Mouse (Mus musculus): ENCODE results near the gene Gm10134.
"Not testable (repeated sequence)": the region's sequence is repeated elsewhere in the genome, so short reads cannot be mapped to it uniquely, and the experiment has no call there.

Gm10134 gene

DNA sequence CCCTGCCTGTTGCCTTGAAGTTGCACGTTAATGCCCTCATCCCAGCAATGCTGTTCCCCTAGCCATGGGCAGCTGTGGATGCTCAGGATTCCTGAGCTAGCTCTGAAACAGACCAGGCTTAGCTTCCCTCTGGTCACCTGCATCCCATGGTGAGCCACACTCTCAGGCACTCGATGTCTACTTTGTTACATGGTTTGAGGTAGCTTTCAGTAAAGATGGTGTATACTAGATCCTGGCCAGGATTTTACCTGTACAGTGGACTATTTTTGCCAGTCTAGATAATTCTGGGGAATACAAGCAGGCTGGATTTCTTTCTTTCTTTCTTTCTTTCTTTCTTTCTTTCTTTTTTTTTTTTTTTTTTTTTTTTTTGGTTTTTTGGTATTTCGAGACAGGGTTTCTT, at the start of gene Gm10134:
Gm10134 (plus strand) TSS at position 301 of the 400 bp plus-strand sequence.
- no peak for DNase-seq (ENCODE audit: extremely low read depth, insufficient read length, low spot score)

DNA sequence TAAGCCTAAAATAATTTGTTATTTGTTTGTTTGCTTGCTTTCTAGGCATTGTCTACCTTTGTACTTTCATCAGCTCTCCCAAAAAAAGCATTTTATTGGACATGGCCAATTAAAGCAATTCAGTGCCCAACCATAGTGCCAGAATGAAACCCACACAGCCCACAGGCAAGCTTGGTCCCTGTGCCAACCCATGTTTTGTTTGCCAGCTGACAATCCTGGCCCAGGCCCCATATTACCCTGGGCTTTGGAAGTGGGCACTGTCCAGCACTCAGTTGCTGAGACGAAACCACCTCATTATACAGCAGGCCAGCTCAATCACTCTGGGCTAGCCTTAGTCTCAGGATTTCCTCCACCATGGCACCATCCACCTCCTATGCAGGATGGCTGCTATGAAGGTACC, 49.3 kb upstream of the Gm10134 start:
- no peak for DNase-seq (ENCODE audit: extremely low read depth, insufficient read length, low spot score)

DNA sequence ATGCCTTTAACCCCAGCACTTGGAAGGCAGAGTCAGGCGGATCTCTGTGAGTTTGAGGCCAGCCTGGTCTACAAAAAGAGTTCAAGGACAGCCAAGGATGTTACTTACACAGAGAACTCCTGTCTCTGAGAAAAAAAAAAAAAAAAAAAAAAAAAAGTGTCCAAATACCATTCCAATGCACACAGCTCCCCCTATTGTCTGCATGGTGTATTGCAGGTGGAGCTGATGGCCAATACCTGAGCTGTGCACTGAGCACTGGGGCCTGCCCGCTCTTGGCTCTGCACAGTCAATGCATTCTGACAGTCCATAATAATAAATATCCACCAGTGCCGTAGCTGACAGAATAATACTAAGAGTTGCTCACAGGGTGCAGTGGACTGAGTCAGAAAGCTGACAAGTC, 42.0 kb upstream of the Gm10134 start:
- DNase-seq (ENCODE audit: extremely low read depth, insufficient read length, low spot score): no peak

DNA sequence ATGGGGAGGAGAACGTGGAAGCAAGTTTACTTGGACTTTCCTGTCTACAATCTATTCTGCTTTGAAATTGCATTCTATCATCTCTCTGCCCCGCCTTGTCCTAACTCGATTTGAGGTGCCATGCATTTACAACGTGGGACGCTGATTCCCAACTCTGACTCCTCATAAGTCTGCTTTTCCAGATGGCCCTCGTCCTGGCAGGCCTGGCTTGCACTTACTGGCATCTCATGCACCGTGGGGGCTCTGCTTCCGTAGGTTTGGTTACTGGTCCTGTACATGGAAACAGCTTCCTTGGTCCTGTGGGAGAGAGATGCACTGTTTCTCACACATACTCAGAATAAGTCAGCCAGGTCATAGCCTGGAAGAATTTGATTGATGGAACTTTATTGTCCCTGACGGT, 41.0 kb upstream of the Gm10134 start:
- no peak for DNase-seq (ENCODE audit: extremely low read depth, insufficient read length, low spot score)

DNA sequence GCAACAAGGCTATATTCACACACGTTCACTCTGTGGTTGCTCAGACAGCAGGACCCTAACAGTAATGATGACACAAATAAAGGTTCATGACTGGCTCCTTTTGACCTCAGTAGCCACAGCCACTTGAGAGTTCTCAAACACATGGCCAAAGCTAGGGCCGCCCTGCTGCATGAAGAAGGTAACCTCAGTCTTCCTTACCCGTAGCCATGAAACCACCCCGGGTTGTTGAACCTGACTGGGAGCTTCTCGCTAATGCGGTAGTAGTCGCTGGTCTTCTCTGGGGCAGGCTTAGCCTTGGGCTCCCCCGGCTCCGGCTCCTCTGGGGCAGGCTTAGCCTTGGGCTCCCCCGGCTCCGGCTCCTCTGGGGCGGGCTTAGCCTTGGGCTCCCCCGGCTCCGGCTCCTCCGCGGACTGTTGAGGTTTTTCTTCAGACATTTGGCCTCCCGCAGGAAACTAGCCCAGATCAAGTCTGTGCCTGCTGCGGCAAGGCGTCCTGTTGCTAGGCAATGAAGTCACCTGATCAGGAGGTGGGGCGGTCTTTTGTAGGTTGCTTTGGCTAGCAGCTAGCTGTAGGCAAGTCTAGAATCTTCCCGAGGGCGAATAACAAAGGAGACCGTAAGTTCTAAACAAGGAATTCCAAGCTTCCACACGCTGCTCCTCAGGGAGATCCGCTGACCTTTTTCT, 39.9 kb upstream of the Gm10134 start, which contains the start of gene 1700007K13Rik:
1700007K13Rik (minus strand) TSS at position 497 of the 683 bp plus-strand sequence.
- no peak for DNase-seq (ENCODE audit: extremely low read depth, insufficient read length, low spot score)

GRCm38 (mm10) chr2:28467860-28468485, 37.9 kb upstream of the Gm10134 start, which contains the start of gene Mrps2:
Gene Mrps2 (plus strand): TSS chr2:28468066.
- peak; percentile 95 for DNase-seq (ENCODE audit: extremely low read depth, insufficient read length, low spot score)

DNA sequence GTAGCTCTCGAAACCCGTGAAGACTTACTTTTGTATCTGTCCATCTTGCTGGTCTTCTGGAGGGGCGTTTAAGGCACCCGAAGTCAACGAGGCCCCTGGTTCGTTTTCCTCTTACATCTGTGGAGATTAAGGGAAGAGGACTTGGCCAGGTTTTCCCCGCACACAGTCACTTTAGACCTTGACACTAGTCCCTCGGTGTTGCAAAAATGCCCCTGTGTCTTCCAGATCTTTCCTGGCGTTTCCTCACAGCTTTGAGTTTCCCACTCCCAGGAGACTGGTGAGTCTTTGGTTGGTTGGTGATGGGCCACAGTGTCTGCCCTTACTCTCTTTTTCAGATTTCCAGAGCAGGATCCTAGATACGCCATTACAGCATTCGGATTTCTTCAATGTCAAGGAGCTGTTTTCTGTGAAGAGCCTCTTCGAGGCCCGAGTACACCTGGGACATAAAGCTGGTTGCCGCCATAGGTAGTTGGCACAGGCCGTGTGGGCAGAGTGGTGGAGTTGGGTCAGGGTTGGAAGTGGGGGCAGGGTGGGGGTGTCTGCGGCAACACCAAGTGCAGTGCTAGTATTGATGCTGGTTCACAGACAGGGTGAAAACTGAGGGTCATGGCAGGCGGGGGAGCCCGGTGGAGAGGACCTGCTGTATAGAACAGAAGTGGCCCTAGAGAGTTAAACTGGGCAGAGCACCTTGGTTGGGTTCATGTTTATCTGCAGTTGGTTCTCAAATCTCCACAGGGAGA, 37.2 kb upstream of the Gm10134 start:
- DNase-seq (ENCODE audit: extremely low read depth, insufficient read length, low spot score): no peak

- DNase-seq (ENCODE audit: extremely low read depth, insufficient read length, low spot score): no peak
Observed at GRCm38 (mm10) chr2:28469461-28469860, 36.4 kb upstream of the Gm10134 start.

DNA sequence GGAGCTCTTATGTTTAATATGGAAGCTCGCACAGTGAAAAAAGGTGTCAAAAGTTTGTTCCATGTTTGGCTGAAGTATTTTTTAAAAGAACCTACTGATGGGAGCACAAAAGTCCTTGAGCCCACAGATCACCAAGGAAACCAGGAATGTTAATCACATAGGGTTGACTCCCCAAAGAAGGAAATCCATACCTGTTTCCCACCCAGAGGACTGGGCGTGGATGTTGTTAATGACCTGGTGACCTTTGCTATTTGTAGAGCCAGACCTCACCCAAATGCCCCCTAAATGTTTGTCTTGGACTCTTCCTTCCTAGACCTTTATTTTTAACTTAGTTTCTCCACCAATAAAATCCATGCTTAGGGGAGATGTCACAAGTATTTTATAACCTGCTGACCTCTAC, 35.3 kb upstream of the Gm10134 start:
- DNase-seq (ENCODE audit: extremely low read depth, insufficient read length, low spot score): no peak

DNA sequence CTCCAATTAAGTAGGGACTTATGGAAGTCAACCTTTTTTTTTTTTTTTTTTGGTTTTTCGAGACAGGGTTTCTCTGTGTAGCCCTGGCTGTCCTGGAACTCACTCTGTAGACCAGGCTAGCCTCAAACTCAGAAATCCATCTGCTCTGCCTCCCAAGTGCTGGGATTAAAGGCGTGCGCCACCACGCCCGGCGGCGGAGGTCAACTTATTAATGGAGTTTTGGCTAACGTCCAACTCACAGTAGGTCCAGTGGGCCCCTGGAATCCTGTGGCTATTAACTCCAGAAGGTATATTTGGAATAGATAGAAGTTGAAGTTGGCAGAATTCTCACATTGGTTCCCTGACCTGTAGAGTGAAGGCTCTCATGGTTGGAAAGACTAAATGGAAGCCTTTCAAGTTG, 33.9 kb upstream of the Gm10134 start:
- not testable (repeated sequence) for DNase-seq (ENCODE audit: extremely low read depth, insufficient read length, low spot score)

DNA sequence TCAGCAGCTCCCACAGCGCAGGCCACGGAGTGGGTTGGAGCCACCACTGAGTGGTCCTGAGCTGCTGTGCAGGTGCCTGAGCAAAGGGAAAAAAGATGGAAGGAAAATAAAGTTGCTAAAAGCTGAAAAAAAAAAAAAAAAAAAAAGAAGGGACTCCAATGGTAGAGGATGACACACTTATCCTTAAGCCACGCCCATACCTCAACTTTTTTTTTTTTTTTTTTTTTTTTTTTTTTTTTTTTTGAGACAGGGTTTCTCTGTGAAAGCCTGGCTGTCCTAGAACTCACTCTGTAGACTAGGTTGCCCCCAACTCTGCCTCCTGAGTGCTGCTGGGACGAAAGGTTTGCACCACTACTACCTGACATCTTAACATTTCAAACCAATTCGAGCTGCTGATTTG, 27.9 kb upstream of the Gm10134 start:
- DNase-seq (ENCODE audit: extremely low read depth, insufficient read length, low spot score): not testable (repeated sequence)

GRCm38 (mm10) chr2:28479208-28480204, 26.4 kb upstream of the Gm10134 start:
- no peak for DNase-seq (ENCODE audit: extremely low read depth, insufficient read length, low spot score)

DNA sequence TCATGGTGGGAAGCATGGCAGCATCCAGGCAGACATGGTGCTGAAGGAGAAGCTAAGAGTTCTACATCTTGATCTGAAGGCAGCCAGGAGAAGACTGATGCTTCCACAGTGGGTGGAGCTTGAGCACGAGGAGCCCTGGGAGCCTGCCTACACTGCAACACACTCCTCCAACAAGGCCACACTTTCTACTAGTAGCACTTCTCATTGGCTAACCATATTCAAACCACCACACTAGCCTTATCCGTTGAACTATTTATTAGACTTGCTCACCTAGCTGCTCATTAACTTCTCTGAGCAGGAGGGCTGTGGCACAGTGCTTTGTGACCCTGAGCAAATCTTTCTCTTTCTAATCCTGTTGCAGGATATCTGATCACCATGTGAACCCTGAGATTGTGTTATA, 22.0 kb upstream of the Gm10134 start:
- no peak for DNase-seq (ENCODE audit: extremely low read depth, insufficient read length, low spot score)

DNA sequence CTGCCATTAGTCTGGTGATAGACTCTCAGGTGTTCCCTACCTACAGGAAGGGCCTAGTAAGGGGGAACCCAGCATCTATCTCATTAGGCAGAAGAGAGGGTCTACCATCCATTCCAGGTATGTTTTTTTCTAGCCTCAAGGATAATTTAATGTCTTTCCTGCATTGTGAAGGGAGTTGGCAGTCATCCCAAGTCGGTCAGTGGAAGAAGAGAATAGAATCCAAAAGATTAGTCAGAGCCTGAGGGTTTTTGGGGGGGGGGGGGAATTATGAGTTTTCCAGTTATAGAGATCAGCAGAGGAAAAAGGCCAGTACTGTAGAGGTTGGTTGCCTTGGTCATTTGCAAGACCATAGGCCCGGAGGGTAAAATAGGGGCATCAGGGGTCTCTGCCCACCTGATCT, 11.4 kb upstream of the Gm10134 start:
- DNase-seq (ENCODE audit: extremely low read depth, insufficient read length, low spot score): no peak

- DNase-seq (ENCODE audit: extremely low read depth, insufficient read length, low spot score): no peak
Observed at GRCm38 (mm10) chr2:28495207-28495756, 10.6 kb upstream of the Gm10134 start.

DNA sequence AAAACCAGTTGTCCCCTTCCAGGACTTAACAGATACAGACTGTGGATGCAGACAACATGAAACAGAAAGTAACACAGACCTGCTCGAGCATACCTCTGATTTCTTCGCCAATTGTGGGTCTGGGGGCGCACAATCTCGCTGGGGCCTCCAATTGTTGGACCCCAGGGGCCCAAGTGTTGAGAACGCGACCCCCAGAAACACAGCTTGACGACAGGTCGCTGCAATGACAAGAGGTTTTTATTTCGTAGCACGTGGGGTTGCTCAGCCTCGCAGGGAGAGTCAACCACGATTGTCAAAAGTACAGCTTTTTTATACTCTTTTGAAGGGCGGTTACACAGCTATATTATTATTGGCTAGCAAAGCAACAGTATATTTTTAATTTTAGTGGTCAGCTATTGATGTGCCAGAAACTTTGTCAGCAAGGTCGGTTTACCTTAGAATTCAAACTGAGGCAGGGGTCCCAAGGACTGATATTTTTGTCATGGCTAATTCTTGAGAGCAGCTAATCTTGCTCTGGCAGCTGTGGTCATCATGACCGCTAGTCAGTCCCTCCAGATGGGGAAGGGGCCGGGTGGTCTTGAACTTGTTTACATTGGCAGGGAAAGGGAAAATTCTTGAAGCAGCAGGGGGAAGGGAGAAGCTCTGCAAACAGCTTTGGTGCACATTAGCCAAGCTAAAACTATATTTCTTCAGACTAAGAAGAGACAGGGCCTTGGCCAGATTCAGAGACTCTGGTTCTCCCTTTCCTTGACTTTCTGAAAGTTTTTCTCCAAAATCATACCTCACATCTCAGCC, 9.9 kb upstream of the Gm10134 start:
- DNase-seq (ENCODE audit: extremely low read depth, insufficient read length, low spot score): no peak

DNA sequence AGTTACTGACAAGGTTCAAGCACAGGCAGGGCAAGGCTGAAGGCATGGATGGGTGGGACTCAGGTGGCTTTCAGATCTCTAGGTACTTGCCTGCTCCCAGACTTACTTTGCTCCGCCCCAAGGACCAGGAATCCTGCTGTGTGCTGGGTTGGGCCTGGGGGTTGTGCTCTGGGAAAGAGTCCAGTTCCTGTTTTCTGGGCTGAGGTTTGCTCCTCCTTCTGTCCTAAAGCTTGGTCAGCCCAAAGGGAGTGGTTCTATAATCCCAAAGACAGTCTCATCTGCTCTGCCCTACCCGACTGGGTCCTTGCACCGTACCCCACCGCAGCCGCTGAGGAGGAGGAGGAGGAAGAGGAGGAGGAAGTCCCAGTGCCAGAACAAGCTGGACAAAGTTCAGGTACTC, 9.2 kb upstream of the Gm10134 start, which contains the start of gene Gbgt1:
Gbgt1 (plus strand) TSS at position 221 of the 400 bp plus-strand sequence.
- DNase-seq (ENCODE audit: extremely low read depth, insufficient read length, low spot score): no peak

DNA sequence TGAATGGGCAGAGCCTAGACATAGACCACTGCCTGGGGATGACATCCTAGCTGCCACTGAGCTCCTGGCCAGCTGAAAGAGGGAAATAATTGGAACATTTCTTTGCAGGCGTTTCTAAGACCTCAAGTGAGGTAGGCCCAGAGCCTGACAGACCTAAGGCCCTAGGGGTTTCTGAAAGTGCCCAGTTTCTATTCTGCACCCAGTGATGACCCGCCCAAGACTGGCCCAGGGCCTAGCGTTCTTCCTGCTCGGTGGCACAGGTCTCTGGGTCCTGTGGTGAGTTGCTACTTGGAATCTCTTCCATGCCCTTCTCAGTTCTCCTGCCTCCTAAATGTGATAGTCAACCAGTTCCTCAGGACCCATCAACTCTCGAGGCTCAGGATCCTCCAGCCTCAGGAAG, 8.3 kb upstream of the Gm10134 start:
- DNase-seq (ENCODE audit: extremely low read depth, insufficient read length, low spot score): no peak

DNA sequence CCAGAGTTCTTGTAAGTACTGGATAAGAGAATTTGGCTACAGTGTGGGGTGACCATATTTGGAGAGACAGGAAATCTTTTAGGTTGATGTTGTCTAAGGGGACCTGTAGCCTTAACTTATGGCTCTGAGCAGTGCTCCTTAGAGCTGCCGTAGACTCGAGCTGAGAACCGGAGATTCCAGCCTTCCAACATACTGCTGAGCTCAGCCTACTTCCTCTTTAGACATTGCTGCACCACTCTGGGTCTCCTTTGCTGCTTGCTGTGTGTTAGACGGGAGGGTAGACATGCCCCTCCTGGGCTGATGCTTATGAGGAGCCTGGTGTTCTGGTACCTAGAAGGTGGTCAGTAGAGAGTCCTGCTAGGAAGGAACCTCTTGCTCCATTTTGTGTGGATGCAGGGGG, 7.5 kb upstream of the Gm10134 start:
- no peak for DNase-seq (ENCODE audit: extremely low read depth, insufficient read length, low spot score)

Data from 3134 (cell line).